Mouse (Mus musculus): ENCODE results near the gene Utp6.
A peak's percentile ranks its signal among the peaks of the same experiment; 100 is the strongest.

Utp6 gene

DNA sequence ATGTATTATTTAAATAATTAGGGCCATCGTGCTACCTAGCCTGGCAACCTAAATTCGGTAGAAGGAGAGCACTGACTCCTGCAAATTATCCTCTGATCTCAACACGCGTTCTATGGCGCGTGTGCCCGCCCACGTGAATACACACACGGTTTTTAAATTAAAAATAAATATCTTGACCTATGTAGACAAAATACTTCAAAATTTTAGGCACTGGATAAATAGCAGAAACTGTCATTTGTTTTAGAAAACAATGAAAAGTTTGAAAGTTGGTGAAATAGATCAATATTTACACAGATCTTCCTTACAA is 640 bp upstream of the Utp6 start:
- no peak for DNase-seq (ENCODE audit: low spot score in 2 of 2)

DNA sequence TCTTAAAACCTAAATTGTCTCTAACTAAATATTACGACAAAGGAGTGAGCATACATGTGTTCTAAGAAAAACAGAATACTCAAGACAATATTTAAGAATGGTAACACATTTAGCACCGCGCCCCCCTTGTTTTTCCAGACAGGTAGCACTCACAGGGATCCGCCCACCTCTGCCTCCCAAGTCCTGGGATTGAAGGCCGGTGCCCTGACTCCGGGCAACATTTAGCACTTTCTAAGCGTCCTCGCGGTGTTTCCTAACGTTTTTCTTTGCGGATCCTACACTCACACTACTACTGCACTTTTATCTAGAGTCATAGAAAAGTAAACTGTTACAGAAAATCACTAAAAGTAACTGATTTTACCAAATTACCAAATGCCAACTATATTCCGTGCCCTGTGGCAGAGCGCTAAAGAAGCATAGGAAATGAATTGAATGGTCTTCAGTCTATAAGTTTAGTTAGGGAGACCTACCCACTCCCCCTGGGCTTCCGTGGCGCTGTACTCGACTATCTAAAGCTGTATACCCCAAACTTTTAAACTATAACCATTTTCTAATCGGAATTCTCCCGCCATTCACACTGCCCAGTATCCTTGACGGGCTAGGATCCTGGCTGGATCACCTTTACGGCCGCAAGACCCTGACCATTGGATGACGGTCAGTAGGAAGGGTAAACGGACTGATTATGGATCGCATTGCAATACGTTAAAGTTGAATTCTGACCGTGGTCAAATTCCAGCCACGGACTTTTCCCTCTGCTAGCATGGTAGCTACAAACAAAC is 655 bp downstream of the Utp6 start:
- no peak for DNase-seq (ENCODE audit: low spot score in 2 of 2)

DNA sequence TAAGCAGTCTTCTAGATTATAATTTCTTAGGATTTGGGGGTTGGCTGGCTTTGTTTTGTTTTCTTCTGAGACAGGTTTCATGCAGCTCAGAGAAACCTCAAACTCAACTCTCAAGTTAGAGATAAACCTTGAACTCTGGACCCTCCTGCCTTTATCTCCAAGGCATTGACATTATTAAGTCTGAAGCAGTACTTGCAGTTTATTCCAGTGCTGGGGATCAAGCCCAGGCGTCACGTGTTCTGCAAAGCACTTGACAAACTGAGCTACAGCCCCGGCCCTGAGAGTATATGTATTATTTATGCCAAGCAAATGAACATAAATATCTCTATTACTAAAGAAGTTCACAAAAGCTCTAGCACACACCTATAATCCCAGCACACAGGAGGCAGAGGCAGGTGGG is 14.9 kb downstream of the Utp6 start:
- DNase-seq (ENCODE audit: low spot score in 2 of 2), result no peak

DNA sequence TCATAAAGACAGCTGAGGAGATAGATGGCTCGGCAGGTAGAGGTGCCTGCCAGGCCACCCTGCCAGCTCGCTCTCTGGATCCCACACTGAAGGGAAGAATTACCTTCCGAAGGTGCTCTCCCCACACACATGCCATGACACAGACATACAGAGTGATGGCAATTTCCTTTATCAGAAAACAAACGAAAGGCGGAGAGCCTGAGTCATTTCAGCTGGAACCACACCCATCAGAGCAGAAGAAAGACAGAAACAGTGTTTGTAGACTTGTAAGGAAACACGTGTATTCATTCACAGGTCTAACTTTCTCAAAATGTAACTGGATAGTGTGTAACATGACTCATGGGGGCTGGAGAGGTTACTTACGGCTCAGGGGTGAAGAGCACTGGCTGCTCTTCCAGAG is 18.6 kb downstream of the Utp6 start:
- no peak for DNase-seq (ENCODE audit: low spot score in 2 of 2)

DNA sequence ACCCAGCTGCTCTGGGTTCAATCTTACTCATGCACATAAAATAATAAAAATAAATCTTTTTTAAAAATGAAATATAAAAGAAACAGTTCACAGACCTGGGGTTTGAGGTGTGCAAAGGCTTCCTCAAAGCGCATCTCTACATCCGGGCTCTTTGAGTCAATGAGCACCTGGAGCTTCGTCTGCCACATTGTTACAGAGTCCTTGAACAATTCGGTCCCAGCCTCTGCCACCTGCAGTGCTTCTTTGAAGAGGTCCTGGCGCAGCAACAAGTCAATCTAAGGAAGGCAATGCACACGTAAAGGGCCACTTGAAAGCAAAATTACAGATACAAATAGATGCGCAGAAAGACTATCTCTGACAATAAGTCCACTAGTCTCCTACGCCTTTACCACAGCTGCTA is 19.1 kb downstream of the Utp6 start:
- DNase-seq (ENCODE audit: low spot score in 2 of 2), result no peak

DNA sequence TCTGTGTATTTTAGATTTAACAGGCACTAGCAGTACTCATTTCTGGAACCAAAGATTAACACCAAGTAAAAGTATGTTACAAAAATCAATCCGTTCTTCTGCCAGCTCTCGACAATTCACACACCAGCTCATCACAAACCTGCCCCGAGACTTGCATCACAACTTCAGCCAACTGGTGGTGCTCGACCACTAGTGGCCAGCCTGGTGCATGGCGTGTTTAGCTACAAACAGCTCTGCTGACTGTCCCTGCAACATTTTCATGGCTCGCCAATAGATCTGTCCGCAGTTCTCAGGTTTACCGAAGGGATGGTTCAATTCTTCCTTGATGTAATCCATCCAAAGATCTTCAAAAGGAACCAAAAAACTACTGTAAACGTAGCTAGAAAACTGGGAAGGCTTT is 26.4 kb downstream of the Utp6 start:
- DNase-seq (ENCODE audit: low spot score in 2 of 2), result no peak

DNA sequence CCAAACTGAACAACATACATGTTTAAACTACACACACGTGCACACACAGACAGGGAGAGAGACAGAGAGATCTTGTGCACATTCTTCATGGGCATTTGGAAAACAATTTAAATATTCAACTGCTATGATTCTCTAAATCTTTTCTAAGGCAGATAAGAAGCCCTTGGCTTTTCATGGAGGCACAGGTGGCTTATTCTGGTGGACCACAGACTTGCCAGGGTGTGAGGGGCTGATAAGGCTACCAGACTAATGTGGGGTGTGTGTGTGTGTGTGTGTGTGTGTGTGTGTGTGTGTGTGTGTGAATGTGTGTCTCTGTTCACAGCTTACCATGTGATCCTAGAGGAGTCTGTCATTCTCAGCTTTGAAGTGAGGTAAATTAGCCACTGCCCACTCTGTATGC is 39.4 kb downstream of the Utp6 start:
- no peak for DNase-seq (ENCODE audit: low spot score in 2 of 2)

DNA sequence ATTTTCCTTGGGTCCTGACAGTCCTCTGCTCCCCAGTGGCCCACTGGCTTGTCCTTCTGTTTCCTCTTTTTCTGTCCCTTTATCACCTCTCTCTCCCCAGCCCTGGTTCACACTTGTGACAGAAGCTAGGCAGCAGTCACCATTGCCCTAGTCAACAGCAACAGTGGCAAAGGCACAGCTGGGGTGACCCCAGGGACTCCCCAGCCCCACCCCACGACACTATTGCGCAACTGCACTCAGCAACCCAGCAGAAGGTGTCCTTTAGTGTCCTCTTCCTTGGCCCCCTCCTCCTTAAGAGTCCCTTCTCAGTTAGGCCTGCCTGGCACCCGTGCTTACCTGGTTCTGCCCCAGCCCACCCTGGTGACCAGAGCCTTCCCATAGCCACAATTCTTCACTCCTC is 40.0 kb downstream of the Utp6 start:
- DNase-seq (ENCODE audit: low spot score in 2 of 2), result no peak

DNA sequence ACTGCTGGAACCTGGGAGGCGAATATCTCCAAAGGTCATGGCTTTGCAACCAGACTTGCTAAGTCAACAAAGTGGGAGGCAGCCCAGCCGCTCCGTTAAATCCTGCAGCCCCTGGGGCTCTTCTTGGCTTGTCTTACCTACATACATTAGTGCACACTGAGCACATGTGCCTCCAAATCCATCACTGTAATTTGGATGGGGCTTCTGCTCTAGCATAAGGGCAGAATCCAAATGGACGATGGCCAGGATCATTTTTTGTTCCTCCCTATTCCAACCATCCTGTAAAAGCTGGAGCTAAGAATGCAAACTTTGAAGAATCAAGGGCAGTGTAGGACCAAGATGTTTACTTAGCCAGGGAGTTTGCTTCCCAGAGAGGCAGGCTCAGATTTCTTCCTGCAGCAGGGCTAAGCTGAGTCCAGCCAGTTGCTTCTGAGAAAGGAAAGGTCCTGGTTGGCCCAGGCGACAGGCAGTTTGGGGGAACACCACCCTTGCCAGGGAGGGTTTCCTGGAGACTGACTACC is 41.6 kb downstream of the Utp6 start:
- no peak for DNase-seq (ENCODE audit: low spot score in 2 of 2)

DNA sequence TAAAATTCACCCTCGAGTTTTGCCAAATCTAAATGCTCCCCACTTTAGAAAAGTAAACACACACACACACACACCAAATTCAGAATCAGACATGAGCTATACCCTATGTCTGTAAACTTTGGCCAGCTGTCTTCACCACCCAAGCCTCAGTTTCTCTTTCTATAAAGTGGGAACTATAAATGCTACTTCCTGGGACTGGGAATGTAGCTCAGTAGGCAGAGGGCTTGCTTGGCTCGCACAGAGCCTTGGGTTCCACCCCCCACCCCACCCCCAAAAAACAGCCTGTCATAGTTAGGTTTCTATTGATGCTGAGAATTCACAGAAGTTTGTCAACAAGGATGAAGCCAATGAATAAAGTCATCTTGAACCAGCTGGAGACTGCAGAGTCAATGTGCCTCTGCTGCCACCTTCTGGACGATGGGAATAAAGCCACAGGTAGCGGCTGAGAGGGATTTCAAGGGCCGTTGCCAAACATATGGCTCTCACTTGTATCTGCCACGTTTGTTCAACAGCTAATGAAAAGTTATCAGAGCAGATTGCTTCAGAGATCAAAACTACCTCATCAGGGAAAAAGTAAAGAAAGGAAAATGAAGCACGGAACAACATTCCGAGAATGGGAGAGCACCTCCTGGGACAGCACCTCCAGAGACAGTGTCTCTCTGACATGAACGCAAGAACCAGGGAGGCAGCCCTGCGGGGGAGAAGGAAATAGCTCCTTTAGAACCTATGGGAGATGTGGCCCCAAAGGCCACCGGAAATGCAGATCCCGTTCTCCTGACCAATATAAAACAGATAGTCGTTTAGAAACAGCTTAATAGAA is 42.3 kb downstream of the Utp6 start:
- DNase-seq (ENCODE audit: low spot score in 2 of 2), result peak; percentile 75 to 87

DNA sequence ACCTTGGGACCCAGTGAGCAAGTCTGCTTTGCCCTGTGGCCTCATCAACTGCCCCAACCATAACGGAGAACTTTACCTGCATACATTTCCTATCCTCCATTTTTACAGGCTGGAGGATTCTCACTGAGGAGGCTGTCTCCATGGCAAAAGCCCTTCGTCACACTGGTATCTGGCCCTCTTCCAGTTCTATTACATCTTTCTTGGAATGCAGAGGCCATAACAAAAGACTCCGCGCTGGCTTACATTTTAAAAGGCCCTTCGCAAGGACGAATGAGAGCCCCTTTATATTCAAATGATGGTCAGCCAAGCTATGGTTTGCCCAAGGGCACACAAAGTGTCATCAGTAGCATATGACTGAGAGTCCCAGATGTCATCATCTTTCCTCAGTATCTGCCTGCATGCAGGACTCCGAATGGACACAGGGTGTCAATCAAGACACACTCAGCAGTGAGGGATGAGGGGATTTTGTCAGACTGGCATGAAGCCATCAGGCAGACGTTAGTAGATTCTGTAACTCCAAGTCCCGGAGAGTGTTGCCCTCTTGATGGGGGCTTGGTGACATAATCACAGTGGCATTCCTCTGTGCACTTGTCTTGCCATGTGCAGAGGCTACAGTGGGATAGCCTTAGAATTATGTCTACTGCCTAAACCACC is 46.4 kb downstream of the Utp6 start:
- DNase-seq (ENCODE audit: low spot score in 2 of 2), result no peak

DNA sequence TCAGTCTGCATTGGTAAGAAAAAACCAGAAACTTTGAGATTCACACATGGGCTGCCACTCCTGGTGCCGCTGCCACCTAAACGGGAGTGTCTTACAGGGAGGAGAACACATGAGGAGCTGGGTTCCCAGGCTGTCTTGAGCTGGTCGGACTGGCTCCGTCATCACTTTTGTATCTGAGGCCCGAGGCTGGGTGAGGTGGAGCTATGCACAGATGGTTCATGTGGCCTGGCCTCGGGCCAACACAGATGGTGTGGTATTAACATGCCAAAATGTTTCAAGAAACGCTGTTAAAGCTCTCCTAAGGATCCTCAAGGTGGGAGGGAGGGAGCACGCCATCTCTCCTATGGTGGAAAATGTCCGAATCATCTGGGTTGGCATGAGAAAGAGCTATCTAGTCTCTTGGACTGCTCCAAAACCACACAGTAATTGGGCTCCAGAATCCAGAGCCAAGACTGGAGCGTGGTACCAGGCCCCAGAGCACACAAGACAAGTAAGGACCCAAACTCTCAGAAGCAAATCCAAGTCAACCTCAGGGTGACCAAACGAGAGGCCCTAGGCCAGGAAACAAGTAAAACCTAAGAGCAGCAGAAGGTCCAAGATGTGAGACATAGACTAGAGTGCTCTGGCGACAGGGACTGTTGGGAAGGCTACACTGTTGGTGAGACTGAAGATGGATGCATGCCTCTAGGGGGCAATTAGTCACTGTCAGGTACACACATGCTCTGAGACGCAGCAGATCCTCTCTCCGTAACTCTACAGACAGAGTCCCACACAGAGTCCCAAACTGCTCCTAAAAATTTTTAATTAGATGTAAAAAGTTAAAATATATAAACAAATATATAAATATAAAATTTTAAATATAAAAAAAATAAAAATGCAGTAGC is 53.3 kb downstream of the Utp6 start:
- DNase-seq (ENCODE audit: low spot score in 2 of 2), result peak; percentile 52 to 65

DNA sequence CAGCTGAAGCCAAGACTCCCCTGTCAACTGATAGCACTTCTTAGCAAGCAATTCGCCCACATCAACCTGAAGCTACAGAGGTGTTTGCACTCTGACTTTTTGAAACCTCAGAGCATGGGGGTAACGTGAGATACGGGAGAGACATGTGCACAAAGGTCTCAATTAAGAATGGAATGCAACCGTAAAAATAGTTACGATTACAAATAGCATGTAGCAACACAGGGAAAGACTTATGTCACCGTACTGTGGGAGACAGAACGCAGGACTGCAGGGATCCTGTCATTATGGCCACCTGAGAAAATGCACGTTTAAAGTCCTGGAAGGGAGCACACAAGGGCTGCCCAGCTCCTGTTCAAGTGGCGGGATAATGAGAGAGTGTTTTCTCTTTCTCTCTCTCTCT is 55.3 kb downstream of the Utp6 start:
- DNase-seq (ENCODE audit: low spot score in 2 of 2), result no peak

DNA sequence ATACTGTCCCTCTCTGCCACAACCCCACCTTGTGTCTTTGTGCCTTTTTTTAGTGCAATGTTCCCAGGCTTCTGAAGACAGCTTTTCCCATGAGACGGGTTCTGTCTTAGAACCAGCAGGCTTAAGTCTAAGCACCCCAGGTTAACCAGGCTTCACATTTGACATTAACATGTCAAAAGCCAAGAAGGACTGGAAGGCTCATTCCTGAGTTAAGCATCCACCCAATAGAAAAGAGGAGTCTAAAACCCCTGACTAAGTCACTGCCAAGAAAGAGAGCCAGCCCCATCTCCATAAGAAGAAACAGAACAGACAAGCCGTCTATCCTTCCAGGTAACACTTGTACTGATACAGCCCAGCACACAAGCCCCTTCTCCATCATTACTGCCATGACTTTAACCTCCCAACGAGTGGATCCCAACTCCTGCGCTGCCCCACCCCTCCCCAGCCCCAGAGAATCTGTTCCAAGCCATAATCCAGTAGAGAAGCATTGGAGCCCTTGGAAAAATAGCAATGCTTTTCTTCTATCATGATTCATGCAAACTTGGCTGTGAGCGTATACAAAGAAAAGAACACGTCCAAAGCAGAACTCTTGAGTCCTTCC is 59.2 kb downstream of the Utp6 start:
- DNase-seq (ENCODE audit: low spot score in 2 of 2), result no peak

DNA sequence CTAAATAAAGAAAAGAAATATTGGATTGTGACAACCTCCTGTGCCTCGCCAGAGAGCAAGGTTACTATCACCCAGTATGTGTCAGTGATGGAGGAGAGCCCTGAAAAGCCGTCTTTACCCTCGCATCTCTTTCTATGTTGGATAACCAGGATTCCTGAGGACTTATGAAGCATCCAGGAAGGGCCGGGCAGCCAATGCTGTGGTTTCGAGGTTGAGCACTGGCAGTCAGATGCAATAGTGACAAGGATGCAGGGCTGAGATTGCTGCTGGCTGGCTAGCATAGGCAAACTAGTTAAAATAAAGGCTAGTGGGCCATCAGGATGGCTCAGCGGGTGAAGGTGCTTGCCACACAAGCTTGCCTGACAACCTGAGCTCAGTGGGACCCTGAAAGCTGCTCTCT is 61.0 kb downstream of the Utp6 start:
- DNase-seq (ENCODE audit: low spot score in 2 of 2), result no peak

DNA sequence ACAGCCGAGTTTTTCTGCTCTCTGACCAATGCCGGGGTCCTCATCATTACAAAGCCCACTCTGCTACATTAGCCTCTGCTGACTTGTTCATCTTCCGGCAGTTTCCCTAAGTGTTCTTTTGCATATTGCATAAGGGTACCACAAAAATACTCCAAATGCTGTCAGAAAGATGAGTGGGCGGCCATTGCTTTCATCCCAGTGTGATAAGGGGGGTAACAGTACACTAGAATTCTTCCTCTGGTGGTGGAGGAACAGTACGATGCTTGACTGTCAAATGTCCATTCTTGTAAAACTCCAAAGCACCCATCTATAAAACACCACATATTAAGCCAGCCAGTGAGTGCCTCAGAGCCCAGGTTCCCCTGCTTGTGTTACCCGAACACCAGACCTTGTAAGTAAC is 69.9 kb downstream of the Utp6 start:
- no peak for DNase-seq (ENCODE audit: low spot score in 2 of 2)

DNA sequence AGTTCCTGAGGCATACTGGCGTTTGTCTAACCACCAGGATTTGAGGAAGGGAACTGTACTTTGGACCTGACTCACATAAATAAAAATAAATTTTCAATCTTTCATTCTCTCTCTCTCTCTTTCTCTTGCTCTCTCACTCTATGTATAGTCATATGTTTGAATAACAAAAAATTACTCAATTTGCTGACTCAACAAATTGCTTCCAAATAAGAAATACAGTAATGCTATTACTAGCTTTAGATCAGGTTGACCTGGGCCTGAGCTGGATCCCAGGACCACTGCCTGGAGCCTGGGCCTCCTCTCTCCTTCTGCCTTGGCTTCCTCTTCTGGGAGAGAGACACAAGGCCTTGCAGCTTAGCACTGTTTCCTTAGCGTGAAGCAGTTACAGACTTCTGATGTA is 71.4 kb downstream of the Utp6 start:
- DNase-seq (ENCODE audit: low spot score in 2 of 2), result no peak

DNA sequence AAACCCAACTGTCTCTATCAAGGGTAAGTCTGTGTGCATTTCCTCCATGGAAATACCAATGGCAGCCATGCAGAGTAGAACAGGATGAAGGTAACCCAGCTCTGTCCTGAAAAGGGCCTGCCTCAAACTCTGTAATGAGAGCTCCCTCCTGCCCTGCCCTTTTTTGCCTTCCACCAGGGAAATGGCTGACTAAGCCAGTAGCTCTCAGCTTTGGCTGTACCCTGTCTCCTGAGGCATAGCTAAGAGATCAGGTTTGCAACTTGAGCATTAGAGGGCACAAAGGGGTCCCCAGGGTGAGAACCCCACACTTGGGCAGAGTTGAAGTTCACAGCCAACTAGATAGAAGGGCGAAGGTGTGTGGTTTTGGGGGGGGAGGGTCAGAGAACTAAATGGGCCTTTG is 75.2 kb downstream of the Utp6 start:
- no peak for DNase-seq (ENCODE audit: low spot score in 2 of 2)

DNA sequence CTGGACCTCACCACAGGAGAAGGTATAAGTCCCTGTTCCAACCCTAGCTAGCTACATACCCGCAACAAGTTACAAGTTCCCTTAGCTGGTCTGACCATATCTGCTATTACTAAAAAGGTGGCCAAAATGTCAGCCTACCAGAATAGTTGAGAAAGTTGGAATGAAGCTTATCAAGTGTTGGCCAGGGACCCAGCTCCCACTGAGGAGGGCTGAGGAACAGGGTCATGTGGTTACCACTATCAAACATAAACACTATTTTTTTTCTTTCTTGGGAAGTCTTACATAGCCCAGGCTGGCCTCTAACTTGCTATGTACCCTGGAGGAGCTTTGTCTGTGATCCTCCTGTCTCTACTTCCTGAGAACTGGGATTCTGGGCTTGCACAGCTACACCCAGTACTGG is 75.8 kb downstream of the Utp6 start:
- DNase-seq (ENCODE audit: low spot score in 2 of 2), result no peak

DNA sequence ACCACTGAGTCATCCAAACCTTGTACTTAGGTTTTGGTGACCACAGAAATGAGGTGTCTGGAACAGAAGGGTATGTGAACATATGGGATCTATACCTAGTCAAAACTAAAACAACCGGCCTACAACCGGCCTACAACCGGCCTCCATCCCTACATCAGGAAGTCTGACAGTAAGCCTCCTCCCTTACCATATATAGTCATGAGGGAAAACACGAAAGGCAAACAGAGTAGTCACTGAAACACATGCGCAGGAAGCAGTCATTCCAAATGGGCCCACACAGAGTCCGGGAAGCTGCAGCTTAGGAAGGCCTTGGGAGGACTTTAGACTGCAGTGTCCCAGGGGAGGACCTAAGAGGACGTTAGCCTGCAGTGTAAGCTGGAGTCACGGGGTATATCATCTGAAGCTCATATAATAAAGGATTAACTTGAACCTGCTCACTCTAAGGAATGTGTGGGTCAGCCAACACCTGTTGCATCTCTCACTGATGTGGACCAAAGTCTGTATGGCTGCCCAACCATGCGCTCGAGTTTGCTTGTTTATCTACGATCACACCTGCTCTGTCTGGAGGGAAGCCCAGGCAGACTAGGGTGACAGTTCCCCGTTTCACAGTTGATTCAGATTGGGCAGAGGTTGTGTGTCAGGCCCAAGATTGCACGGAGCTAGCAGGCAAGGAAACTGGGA is 76.3 kb downstream of the Utp6 start:
- no peak for DNase-seq (ENCODE audit: low spot score in 2 of 2)

DNA sequence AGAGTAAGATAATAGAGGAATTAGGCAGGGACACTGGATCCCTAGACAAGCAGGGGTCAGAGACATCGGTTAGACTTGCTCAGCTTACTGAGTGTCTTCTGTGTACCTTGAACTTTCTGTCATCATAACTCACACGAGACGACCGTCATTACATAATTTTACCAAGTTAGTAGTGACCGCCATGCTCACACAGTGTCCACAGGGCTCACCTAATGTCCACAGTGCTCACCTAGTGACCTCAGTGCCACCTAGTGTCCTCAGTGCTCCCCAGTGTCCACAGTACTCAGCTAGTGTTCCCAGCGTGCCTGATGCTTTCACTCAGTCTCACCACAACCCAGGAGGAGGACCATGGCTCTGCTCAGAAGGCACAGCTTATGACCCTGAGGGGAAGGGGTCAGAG is 77.4 kb downstream of the Utp6 start:
- DNase-seq (ENCODE audit: low spot score in 2 of 2), result no peak

Measured in urinary bladder, postnatal 4 days (tissue).